Mouse (Mus musculus): ENCODE data around the gene Uso1. TPM values are rescaled to one million over a fixed set of nuclear protein-coding genes. Genes with fewer than 3 reads are reported as not detected.

The Uso1 gene
- 10 to 100 TPM; 62.4 to 63.9 TPM for total RNA-seq (2023)

GRCm38 (mm10) chr5:92137239-92138046, at the start of gene Uso1:
TSS of gene Uso1 (plus strand) at chr5:92137938.

GRCm38 (mm10) chr5:92215308-92215707, 77.6 kb downstream of the Uso1 start, which contains the start of gene U90926:
TSS of gene U90926 (minus strand) at chr5:92215408.

Other genes starting within 250 kb of the Uso1 start
- 10 to 100 TPM; 91.1 to 92.5 TPM for gene Rchy1, start 174.9 kb upstream of the Uso1 start, total RNA-seq (2023)
- not detected for gene Odaph, start 150.5 kb upstream of the Uso1 start, total RNA-seq (2023)
- gene Cdkl2, start 94.1 kb upstream of the Uso1 start, total RNA-seq (2023), result 1 to 10 TPM; 3.5 TPM
- gene G3bp2, start 54.2 kb upstream of the Uso1 start, total RNA-seq (2023), result 100 to 1,000 TPM; 126 to 129 TPM
- not detected for gene U90926, start 77.5 kb downstream of the Uso1 start, total RNA-seq (2023)
- under 1 TPM in 1 of 2 experiments, not detected in 1; 0.18 TPM for gene Ppef2, start 118.3 kb downstream of the Uso1 start, total RNA-seq (2023)
- 1 to 10 TPM; 6.4 to 7.4 TPM for gene Naaa, start 140.2 kb downstream of the Uso1 start, total RNA-seq (2023)
- gene Sdad1, start 172.5 kb downstream of the Uso1 start, total RNA-seq (2023), result 10 to 100 TPM; 69.2 to 76.7 TPM
- 1 to 10 TPM in 1 of 2 experiments, under 1 TPM in 1; 0.74 to 1.3 TPM for gene Cxcl9, start 190.1 kb downstream of the Uso1 start, total RNA-seq (2023)
- not detected for gene Art3, start 193.9 kb downstream of the Uso1 start, total RNA-seq (2023)
- gene Cxcl10, start 211.0 kb downstream of the Uso1 start, total RNA-seq (2023), result 1 to 10 TPM; 1.6 to 2.7 TPM

Data from T-cell, adult 66 days (primary cell).